Mouse (Mus musculus): Measurements from ENCODE around the gene Ap5s1. TPM values are rescaled to one million over a fixed set of nuclear protein-coding genes. Genes with fewer than 3 reads are reported as not detected.

Ap5s1 gene
- polyA plus RNA-seq, 1 experiment from 2014 or later = 24.7 TPM

GRCm38 (mm10) chr2:131234127-131234650 lies 27.3 kb downstream of the Ap5s1 start:
- POLR2A ChIA-PET = interaction anchor here (1.2 kb wide), 1 partner anchor 12 kb away, joined by 3 read pairs; no protein-coding TSS in a partner anchor
- DNase-seq (ENCODE audit: low read depth, low spot score) (no peak), ATAC-seq (peak; percentile 29)
- TF ChIP-seq CTCF (IDR thresholded peaks at IDR 0.05) = no peak
- H3K27me3 ChIP-seq = no peaks in the 10 kb centered on the region
- CTCF ChIA-PET = interaction anchor here (1.7 to 2.9 kb wide), 2 partner anchors 12 to 19 kb away, joined by 4 to 10 read pairs; no protein-coding TSS in a partner anchor
- in situ Hi-C loops (cut with MboI; ENCODE audit: low pct_unique_long_range_greater_than_20kb) = no loop called here

GRCm38 (mm10) chr2:131234970-131235635 lies 28.2 kb downstream of the Ap5s1 start:
- CTCF ChIA-PET = interaction anchor here (0.9 to 1.7 kb wide), 3 partner anchors 18 to 50 kb away, joined by 3 to 4 read pairs (median 3); no protein-coding TSS in a partner anchor
- H3K27me3 ChIP-seq = no peaks in the 10 kb centered on the region
- POLR2A ChIA-PET = interaction anchor here (0.6 to 1.4 kb wide), 3 partner anchors 11 to 48 kb away, joined by 3 read pairs; partner anchors contain the start of genes Cdc25b and Spef1
- DNase-seq (ENCODE audit: low read depth, low spot score) (no peak), ATAC-seq (no peak)
- TF ChIP-seq CTCF (IDR thresholded peaks at IDR 0.05) = no peak
- in situ Hi-C loops (cut with MboI; ENCODE audit: low pct_unique_long_range_greater_than_20kb) = no loop called here

GRCm38 (mm10) chr2:131242180-131242579 lies 35.3 kb downstream of the Ap5s1 start:
- CTCF ChIA-PET = interaction anchor here (1.5 to 2.1 kb wide), 2 partner anchors 8 to 11 kb away, joined by 4 to 5 read pairs; no protein-coding TSS in a partner anchor
- ATAC-seq = no peak

GRCm38 (mm10) chr2:131242929-131243328 lies 36.1 kb downstream of the Ap5s1 start:
- CTCF ChIA-PET = interaction anchor here (2.1 kb wide), 1 partner anchor 11 kb away, joined by 5 read pairs; no protein-coding TSS in a partner anchor
- in situ Hi-C loops (cut with MboI; ENCODE audit: low pct_unique_long_range_greater_than_20kb) = no loop called here
- no peak for TF ChIP-seq CTCF (IDR thresholded peaks at IDR 0.05)
- no peaks in the 10 kb centered on the region for H3K27me3 ChIP-seq
- DNase-seq (ENCODE audit: low read depth, low spot score) (no peak), ATAC-seq (no peak)
- POLR2A ChIA-PET = interaction anchor here (1.3 kb wide), 1 partner anchor 9 kb away, joined by 3 read pairs; no protein-coding TSS in a partner anchor

More at GRCm38 (mm10) chr2:131242180-131242579, 35.3 kb downstream of the Ap5s1 start:
- no peak for TF ChIP-seq CTCF (IDR thresholded peaks at IDR 0.05)
- no peak for DNase-seq (ENCODE audit: low read depth, low spot score)
- POLR2A ChIA-PET = interaction anchor here (1.3 kb wide), 1 partner anchor 10 kb away, joined by 3 read pairs; no protein-coding TSS in a partner anchor
- in situ Hi-C loops (cut with MboI; ENCODE audit: low pct_unique_long_range_greater_than_20kb) = no loop called here
- no peaks in the 10 kb centered on the region for H3K27me3 ChIP-seq

- TF ChIP-seq CTCF (IDR thresholded peaks at IDR 0.05) = peak; percentile 95
- ATAC-seq = peak; percentile 91
- peak; percentile 28 for DNase-seq (ENCODE audit: low read depth, low spot score)
- in situ Hi-C loops (cut with MboI; ENCODE audit: low pct_unique_long_range_greater_than_20kb) = loop anchor here (5.0 kb wide), 3 partner anchors 72 to 292 kb away; partner anchors contain the start of gene Cenpb
- no peaks in the 10 kb centered on the region for H3K27me3 ChIP-seq
- CTCF ChIA-PET = interaction anchor here (0.9 to 3.4 kb wide), 14 partner anchors 8 to 200 kb away, joined by 3 to 15 read pairs (median 4); partner anchors contain the start of genes Mavs and Pank2
- POLR2A ChIA-PET = interaction anchor here (0.6 kb wide), 2 partner anchors 33 to 55 kb away, joined by 5 to 6 read pairs; no protein-coding TSS in a partner anchor
These were observed 46.9 kb downstream of the Ap5s1 start for GRCm38 (mm10) chr2:131253681-131254328.

- H3K27me3 ChIP-seq = no peaks in the 10 kb centered on the region
- POLR2A ChIA-PET = interaction anchor here (0.6 kb wide), 1 partner anchor 56 kb away, joined by 6 read pairs; no protein-coding TSS in a partner anchor
- TF ChIP-seq CTCF (IDR thresholded peaks at IDR 0.05) = peak; percentile 3
- DNase-seq (ENCODE audit: low read depth, low spot score) (no peak), ATAC-seq (peak; percentile 19)
- CTCF ChIA-PET = interaction anchor here (0.7 to 3.4 kb wide), 10 partner anchors 9 to 201 kb away, joined by 3 to 15 read pairs (median 3); partner anchors contain the start of gene Mavs
- in situ Hi-C loops (cut with MboI; ENCODE audit: low pct_unique_long_range_greater_than_20kb) = loop anchor here (5.0 kb wide), 3 partner anchors 72 to 292 kb away; partner anchors contain the start of gene Cenpb
These were observed 47.4 kb downstream of the Ap5s1 start for GRCm38 (mm10) chr2:131254329-131254713.

- no peak for ATAC-seq
- POLR2A ChIA-PET = interaction anchor here (1.2 kb wide), 1 partner anchor 18 kb away, joined by 3 read pairs; no protein-coding TSS in a partner anchor
- H3K27me3 ChIP-seq = no peaks in the 10 kb centered on the region
- DNase-seq (ENCODE audit: low read depth, low spot score) = no peak
- in situ Hi-C loops (cut with MboI; ENCODE audit: low pct_unique_long_range_greater_than_20kb) = no loop called here
- CTCF ChIA-PET = interaction anchor here (0.9 to 3.4 kb wide), 7 partner anchors 9 to 161 kb away, joined by 3 to 15 read pairs (median 3); no protein-coding TSS in a partner anchor
- TF ChIP-seq CTCF (IDR thresholded peaks at IDR 0.05) = no peak
These were observed 48.9 kb downstream of the Ap5s1 start for GRCm38 (mm10) chr2:131255738-131256137.

GRCm38 (mm10) chr2:131258693-131259092 lies 51.8 kb downstream of the Ap5s1 start:
- ATAC-seq (no peak), DNase-seq (ENCODE audit: low read depth, low spot score) (no peak)
- ChIA-PET POLR2A (interaction anchor here (0.7 kb wide), 1 partner anchor 11 kb away, joined by 4 read pairs; no protein-coding TSS in a partner anchor), CTCF (no interaction called here)
- H3K27me3 ChIP-seq = no peaks in the 10 kb centered on the region
- no peak for TF ChIP-seq CTCF (IDR thresholded peaks at IDR 0.05)
- in situ Hi-C loops (cut with MboI; ENCODE audit: low pct_unique_long_range_greater_than_20kb) = no loop called here

- no peaks in the 10 kb centered on the region for H3K27me3 ChIP-seq
- ChIA-PET POLR2A (interaction anchor here (0.7 to 1.2 kb wide), 2 partner anchors 82 to 247 kb away, joined by 4 to 6 read pairs; no protein-coding TSS in a partner anchor), CTCF (interaction anchor here (1.8 kb wide), 1 partner anchor 166 kb away, joined by 4 read pairs; no protein-coding TSS in a partner anchor)
- in situ Hi-C loops (cut with MboI; ENCODE audit: low pct_unique_long_range_greater_than_20kb) = loop anchor here (10.0 kb wide), 1 partner anchor 244 kb away; no protein-coding TSS in a partner anchor
- ATAC-seq = no peak
- TF ChIP-seq CTCF (IDR thresholded peaks at IDR 0.05) = no peak
- no peak for DNase-seq (ENCODE audit: low read depth, low spot score)
These were observed 53.8 kb downstream of the Ap5s1 start for GRCm38 (mm10) chr2:131260544-131261307.

Data from Patski (cell line).